Mouse (Mus musculus) intestine, postnatal 0 days (tissue): ENCODE results near the gene Nhlrc3. TPM values are rescaled to one million over a fixed set of nuclear protein-coding genes. Genes with fewer than 3 reads are reported as not detected.

ENCODE experiments used
- ATAC-seq: fragments of 200-750 bp; cut with Nextera tagmentation; 2 replicates; pipeline ENCODE4 v1.8.0; 2017; ENCODE audit warnings: mild to moderate bottlenecking, moderate TSS enrichment, moderate library complexity
- H3K27ac ChIP-seq: fragments of 300-500 bp; sonication (generic); 2 replicates; pipeline ENCODE4 v1.5.1; 2014; ENCODE audit warnings: mild to moderate bottlenecking, low read depth, low read length, moderate library complexity
- H3K27me3 ChIP-seq: fragments of 300-500 bp; sonication (generic); replicated peaks from 2 replicates; pipeline ENCODE4 v1.6.1; 2014; ENCODE audit warnings: low read length, mixed read lengths; ENCODE audit not compliant: control insufficient read depth, insufficient read depth
- H3K36me3 ChIP-seq: fragments of 300-500 bp; sonication (generic); 2 replicates; pipeline ENCODE4 v1.6.1; 2014; ENCODE audit warnings: mild to moderate bottlenecking, moderate library complexity; ENCODE audit not compliant: control insufficient read depth, insufficient read depth
- H3K4me1 ChIP-seq: fragments of 300-500 bp; sonication (generic); replicated peaks from 2 replicates; pipeline ENCODE4 v1.6.1; 2014; ENCODE audit warnings: antibody characterized with exemption, low read length, mixed read lengths; ENCODE audit not compliant: control insufficient read depth, insufficient read depth
- H3K4me2 ChIP-seq: fragments of 300-500 bp; sonication (generic); replicated peaks from 2 replicates; pipeline ENCODE4 v1.6.1; 2014; ENCODE audit warnings: low read depth, mild to moderate bottlenecking, moderate library complexity
- H3K4me3 ChIP-seq: fragments of 300-500 bp; sonication (generic); 2 replicates; pipeline ENCODE4 v1.5.1; 2014; ENCODE audit warnings: low read depth, low read length
- H3K9ac ChIP-seq: fragments of 300-500 bp; sonication (generic); 2 replicates; pipeline ENCODE4 v1.6.1; 2014; ENCODE audit warnings: mild to moderate bottlenecking, low read depth, low read length
- H3K9me3 ChIP-seq: fragments of 300-500 bp; sonication (generic); 2 replicates; pipeline ENCODE4 v1.6.1; 2016; ENCODE audit warnings: mixed run types; ENCODE audit not compliant: control insufficient read depth
- CTCF ChIP-seq: sonication (generic); IDR thresholded peaks from 2 replicates; pipeline ENCODE4 v1.5.1; 2016; ENCODE audit warnings: low read depth, mild to moderate bottlenecking, control low read depth, antibody characterized with exemption, moderate library complexity
- WGBS: fragments of 180-500 bp; shearing (Covaris S2); extraction: QIAGEN DNeasy Blood & Tissue Kit; methylation state at CpG from one replicate; pipeline ENCODE4 v1.1.7; 2014; 5-methylcytosine and 5-hydroxymethylcytosine counted together
- polyA plus RNA-seq: library from polyadenylated mRNA; unstranded; fragments of >200 nt; fragmentation: Nextera tagmentation; extraction: Ambion mirVana; gene quantifications from 2 replicates; pipeline ENCODE4 v1.2.1, GENCODE M21; 2015

Nhlrc3 gene
- polyA plus RNA-seq, 1 experiment from 2014 or later, result 21.0 TPM

DNA sequence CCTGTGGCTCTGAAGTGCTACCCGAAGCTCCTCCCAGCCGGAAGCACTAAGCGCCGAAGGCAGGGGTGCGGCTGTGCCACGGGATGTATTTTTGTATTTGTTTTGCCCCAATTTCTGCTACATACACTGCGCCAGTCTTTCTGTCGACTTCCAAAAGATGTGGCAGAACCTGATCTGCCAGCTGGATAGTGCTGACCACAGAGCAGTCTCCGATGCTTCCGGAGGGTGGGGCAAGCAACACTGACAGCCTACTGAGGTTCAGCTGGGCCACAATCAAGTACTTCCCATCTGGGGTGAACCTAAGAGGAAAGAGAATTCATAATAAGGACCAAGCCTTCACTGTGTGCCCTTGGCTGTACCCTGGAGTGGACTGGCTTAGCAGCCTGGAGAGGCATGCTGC is 10.8 kb downstream of the Nhlrc3 start:
- Histone ChIP-seq H3K9me3 (no peaks in the 10 kb centered on the region), H3K27me3 (no peaks in the 10 kb centered on the region), H3K4me3 (no peak overlapping the region), H3K27ac (peak overlapping the region; percentile 43), H3K4me2 (no peak overlapping the region), H3K9ac (no peak overlapping the region), H3K4me1 (no peaks in the 10 kb centered on the region), H3K36me3 (peaks cover 61% of the 10 kb centered on the region)
- 73% methylated on average over 10 of the region's 10 CpGs for WGBS
- TF ChIP-seq CTCF, result no peak
- no peak for ATAC-seq

DNA sequence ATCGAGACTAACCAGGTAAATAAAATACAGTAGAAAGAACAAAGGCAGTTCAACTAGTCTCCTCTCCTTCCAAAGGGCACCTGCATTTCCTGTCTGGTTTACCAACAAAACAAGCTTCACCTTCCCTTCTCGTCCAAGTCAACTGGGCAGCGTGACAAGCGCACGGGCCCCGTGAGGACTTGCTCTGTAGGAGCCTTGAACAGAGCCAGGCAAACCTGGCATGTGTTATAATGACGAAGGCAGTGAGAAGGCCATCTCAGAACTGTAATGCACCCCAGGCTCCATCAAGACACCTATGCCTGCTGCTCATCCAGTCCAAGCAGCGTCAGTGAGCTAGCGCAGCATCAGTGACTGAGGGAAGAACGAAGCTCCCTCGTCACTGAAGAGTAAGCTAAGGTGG is 12.5 kb downstream of the Nhlrc3 start:
- 93% methylated on average over 11 of the region's 11 CpGs for WGBS
- Histone ChIP-seq H3K9ac (no peak overlapping the region), H3K36me3 (peaks cover 45% of the 10 kb centered on the region), H3K4me3 (no peak overlapping the region), H3K9me3 (no peaks in the 10 kb centered on the region), H3K4me1 (no peaks in the 10 kb centered on the region), H3K27me3 (no peaks in the 10 kb centered on the region), H3K27ac (no peak overlapping the region), H3K4me2 (no peak overlapping the region)
- no peak for ATAC-seq
- no peak for TF ChIP-seq CTCF

GRCm38 (mm10) chr3:53448208-53448607 is 14.9 kb downstream of the Nhlrc3 start:
- peak; percentile 37; the same call in 1 of the 2 replicates for ATAC-seq
- no peaks in the 10 kb centered on the region for H3K9me3 ChIP-seq
- no peaks in the 10 kb centered on the region for H3K27me3 ChIP-seq
- no peak overlapping the region for H3K4me2 ChIP-seq
- H3K27ac ChIP-seq, result no peak overlapping the region
- no peak overlapping the region for H3K4me3 ChIP-seq
- peaks cover 31% of the 10 kb centered on the region for H3K36me3 ChIP-seq
- no peaks in the 10 kb centered on the region for H3K4me1 ChIP-seq
- 28% methylated on average over 2 of the region's 2 CpGs for WGBS
- H3K9ac ChIP-seq, result no peak overlapping the region
- TF ChIP-seq CTCF, result peak; percentile 87

- Histone ChIP-seq H3K27ac (no peak overlapping the region), H3K9me3 (no peaks in the 10 kb centered on the region), H3K4me2 (no peak overlapping the region), H3K4me1 (no peaks in the 10 kb centered on the region), H3K27me3 (no peaks in the 10 kb centered on the region), H3K36me3 (peaks cover 20% of the 10 kb centered on the region), H3K9ac (no peak overlapping the region), H3K4me3 (no peak overlapping the region)
- ATAC-seq, result no peak
- WGBS, result 79% methylated on average over 3 of the region's 3 CpGs
- TF ChIP-seq CTCF, result no peak
These were observed 16.3 kb downstream of the Nhlrc3 start for GRCm38 (mm10) chr3:53446801-53447200.

DNA sequence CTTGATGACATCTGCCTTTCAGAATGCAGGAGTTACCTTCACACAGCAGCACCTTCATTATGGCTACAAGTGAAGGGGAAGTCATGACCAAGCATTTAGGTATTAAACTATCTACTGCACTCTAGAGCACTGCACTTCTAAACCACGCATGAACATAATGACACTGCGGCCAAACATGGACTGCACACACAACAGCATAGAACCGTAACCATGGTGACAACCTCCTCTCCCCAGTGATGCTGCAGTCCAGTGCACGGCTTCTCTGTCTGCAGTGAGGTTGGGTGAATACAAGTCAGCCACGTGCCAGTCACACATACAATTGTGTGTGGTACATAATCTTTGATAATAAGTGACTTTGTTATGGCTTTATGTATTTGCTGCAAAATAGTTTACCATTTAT is 17.6 kb downstream of the Nhlrc3 start:
- Histone ChIP-seq H3K4me1 (no peaks in the 10 kb centered on the region), H3K4me3 (no peak overlapping the region), H3K9ac (no peak overlapping the region), H3K36me3 (peaks cover 7% of the 10 kb centered on the region), H3K27ac (no peak overlapping the region), H3K9me3 (no peaks in the 10 kb centered on the region), H3K4me2 (no peak overlapping the region), H3K27me3 (no peaks in the 10 kb centered on the region)
- TF ChIP-seq CTCF, result no peak
- 82% methylated on average over 5 of the region's 5 CpGs for WGBS
- ATAC-seq, result no peak

- H3K9me3 ChIP-seq, result no peaks in the 10 kb centered on the region
- no peak overlapping the region for H3K4me3 ChIP-seq
- no peaks in the 10 kb centered on the region for H3K4me1 ChIP-seq
- no peak overlapping the region for H3K4me2 ChIP-seq
- no peaks in the 10 kb centered on the region for H3K27me3 ChIP-seq
- ATAC-seq, result no peak
- 64% methylated on average over 5 of the region's 5 CpGs for WGBS
- H3K36me3 ChIP-seq, result no peaks in the 10 kb centered on the region
- H3K9ac ChIP-seq, result no peak overlapping the region
- H3K27ac ChIP-seq, result no peak overlapping the region
- TF ChIP-seq CTCF, result no peak
These were observed 26.6 kb downstream of the Nhlrc3 start for GRCm38 (mm10) chr3:53436550-53436949.

DNA sequence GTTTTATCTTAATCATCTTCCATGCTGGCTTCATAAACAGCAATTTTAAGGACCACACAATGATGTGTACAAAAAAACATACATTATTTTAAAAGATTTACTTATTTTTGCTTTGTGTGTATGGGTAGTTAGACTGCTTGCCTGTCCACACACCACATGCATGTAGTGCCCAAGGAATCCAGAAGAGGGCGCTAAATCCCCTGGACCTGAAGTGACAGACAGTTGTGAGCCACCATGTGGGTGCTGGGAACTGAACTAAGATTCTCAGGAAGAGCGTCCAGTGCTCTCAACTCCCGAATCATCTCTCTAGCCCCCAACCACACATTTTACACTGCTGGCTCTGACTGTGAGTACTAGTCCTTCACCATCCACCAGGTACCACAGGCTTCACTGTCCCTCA is 28.5 kb downstream of the Nhlrc3 start:
- 77% methylated on average over 3 of the region's 3 CpGs for WGBS
- TF ChIP-seq CTCF, result no peak
- H3K27ac ChIP-seq, result no peak overlapping the region
- H3K4me1 ChIP-seq, result no peaks in the 10 kb centered on the region
- H3K27me3 ChIP-seq, result no peaks in the 10 kb centered on the region
- no peaks in the 10 kb centered on the region for H3K36me3 ChIP-seq
- no peak overlapping the region for H3K4me3 ChIP-seq
- ATAC-seq, result no peak
- no peak overlapping the region for H3K9ac ChIP-seq
- H3K4me2 ChIP-seq, result no peak overlapping the region
- no peaks in the 10 kb centered on the region for H3K9me3 ChIP-seq
